Mouse (Mus musculus): Measurements from ENCODE around the gene Ctnna3. TPM values are rescaled to one million over a fixed set of nuclear protein-coding genes. Genes with fewer than 3 reads are reported as not detected.

Gene Ctnna3
- polyA plus RNA-seq, 1 experiment, result not detected

DNA sequence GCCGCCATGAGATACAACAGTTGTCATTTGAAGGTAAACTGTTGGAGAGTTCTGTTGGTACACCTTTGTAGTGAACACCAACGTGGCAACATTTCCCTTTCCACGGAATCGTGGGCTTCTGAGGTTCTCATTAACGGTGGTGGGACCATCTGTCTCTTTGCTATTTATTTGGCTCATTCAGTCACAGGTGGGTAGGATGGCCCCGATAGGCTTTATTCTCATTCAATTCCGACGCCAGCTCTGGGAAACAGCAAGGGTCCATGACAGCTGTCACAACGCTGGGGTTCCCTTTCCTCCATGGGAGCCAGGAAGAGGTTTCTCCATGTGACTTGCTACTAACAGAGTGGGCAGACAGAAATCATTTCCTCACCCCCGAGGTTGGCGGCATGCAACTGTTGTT lies 612.0 kb downstream of the Ctnna3 start:
- no peaks in the 10 kb centered on the region for H3K4me1 ChIP-seq (ENCODE audit: control insufficient read depth, insufficient read depth, insufficient read length, low read length)
- H3K4me3 ChIP-seq (ENCODE audit: insufficient read depth, low read depth, low read length), result no peak overlapping the region
- no peak overlapping the region for H3K27ac ChIP-seq (replicated peaks; ENCODE audit: low read depth, low read length)

- Histone ChIP-seq H3K4me1 (ENCODE audit: control insufficient read depth, insufficient read depth, insufficient read length, low read length) (no peaks in the 10 kb centered on the region), H3K4me3 (ENCODE audit: insufficient read depth, low read depth, low read length) (no peak overlapping the region), H3K27ac (replicated peaks; ENCODE audit: low read depth, low read length) (no peak overlapping the region)
Observed at GRCm38 (mm10) chr10:64049151-64049550, 619.3 kb downstream of the Ctnna3 start.

DNA sequence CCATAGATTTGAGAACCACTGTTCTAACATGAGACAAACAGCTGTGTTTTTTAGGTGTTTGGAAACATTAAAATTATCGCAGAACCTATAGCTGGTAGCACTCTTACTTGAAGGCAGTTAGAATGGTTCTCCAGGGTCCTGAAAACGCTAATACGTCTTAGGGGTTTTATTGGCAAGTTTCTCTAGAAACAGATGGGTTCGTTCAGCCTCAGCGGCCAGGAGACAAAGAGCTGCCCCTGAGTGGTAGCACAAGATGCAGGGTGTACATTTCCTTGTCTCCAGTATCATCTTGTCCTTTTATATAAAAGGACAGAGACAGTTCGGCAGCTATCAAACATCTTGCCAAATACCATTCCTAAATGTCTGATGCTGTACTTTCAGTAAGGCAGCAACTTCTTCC lies 620.0 kb downstream of the Ctnna3 start:
- no peaks in the 10 kb centered on the region for H3K4me1 ChIP-seq (ENCODE audit: control insufficient read depth, insufficient read depth, insufficient read length, low read length)
- no peak overlapping the region for H3K4me3 ChIP-seq (ENCODE audit: insufficient read depth, low read depth, low read length)
- H3K27ac ChIP-seq (replicated peaks; ENCODE audit: low read depth, low read length), result no peak overlapping the region

DNA sequence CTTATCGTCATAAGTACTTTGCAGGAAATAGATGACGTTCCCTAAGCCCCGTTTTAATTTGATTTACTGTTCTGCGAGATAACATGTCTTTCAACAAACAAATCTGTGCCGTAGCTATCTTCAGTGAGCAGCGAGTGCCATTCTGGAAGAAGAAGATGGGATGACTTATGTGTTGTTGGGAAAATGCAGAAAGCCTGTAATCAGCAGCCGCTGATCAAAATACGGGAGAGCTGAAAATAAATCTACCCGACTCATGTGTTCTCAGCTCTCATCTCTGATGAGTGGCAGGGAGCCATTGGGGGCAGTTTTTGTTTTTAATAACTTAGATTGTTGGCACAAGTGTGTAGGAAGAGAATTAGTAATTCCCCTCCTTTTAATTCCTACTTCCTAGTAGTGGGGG lies 633.8 kb downstream of the Ctnna3 start:
- Histone ChIP-seq H3K4me3 (ENCODE audit: insufficient read depth, low read depth, low read length) (no peak overlapping the region), H3K27ac (replicated peaks; ENCODE audit: low read depth, low read length) (no peak overlapping the region), H3K4me1 (ENCODE audit: control insufficient read depth, insufficient read depth, insufficient read length, low read length) (no peaks in the 10 kb centered on the region)

GRCm38 (mm10) chr10:64075944-64076343 lies 646.0 kb downstream of the Ctnna3 start:
- Histone ChIP-seq H3K27ac (replicated peaks; ENCODE audit: low read depth, low read length) (no peak overlapping the region), H3K4me1 (ENCODE audit: control insufficient read depth, insufficient read depth, insufficient read length, low read length) (no peaks in the 10 kb centered on the region)

GRCm38 (mm10) chr10:64076410-64077052 lies 646.6 kb downstream of the Ctnna3 start:
- Histone ChIP-seq H3K27ac (replicated peaks; ENCODE audit: low read depth, low read length) (no peak overlapping the region), H3K4me1 (ENCODE audit: control insufficient read depth, insufficient read depth, insufficient read length, low read length) (no peaks in the 10 kb centered on the region), H3K4me3 (ENCODE audit: insufficient read depth, low read depth, low read length) (no peak overlapping the region)

More at GRCm38 (mm10) chr10:64075944-64076343, 646.0 kb downstream of the Ctnna3 start:
- H3K4me3 ChIP-seq (ENCODE audit: insufficient read depth, low read depth, low read length), result no peak overlapping the region

DNA sequence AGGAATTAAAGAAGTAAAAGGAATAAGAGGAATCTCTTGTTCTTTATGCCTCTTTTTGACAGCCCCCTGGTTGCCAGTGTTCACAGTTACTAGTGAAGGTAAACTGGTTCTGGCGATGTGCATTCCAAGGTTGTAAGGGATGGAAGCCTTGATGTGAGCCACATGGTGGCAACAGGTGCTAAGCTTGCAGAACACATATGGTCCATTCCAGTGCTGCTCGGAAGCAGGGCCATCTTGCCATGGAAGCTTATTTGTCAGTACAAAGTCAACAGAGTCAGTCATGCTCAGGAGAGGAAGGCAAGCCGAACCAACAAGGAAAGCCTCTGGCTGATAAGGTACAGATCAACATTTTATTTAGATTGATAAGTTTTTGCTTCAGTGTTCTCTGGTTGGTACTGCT lies 652.4 kb downstream of the Ctnna3 start:
- Histone ChIP-seq H3K4me1 (ENCODE audit: control insufficient read depth, insufficient read depth, insufficient read length, low read length) (no peaks in the 10 kb centered on the region), H3K4me3 (ENCODE audit: insufficient read depth, low read depth, low read length) (no peak overlapping the region), H3K27ac (replicated peaks; ENCODE audit: low read depth, low read length) (no peak overlapping the region)

DNA sequence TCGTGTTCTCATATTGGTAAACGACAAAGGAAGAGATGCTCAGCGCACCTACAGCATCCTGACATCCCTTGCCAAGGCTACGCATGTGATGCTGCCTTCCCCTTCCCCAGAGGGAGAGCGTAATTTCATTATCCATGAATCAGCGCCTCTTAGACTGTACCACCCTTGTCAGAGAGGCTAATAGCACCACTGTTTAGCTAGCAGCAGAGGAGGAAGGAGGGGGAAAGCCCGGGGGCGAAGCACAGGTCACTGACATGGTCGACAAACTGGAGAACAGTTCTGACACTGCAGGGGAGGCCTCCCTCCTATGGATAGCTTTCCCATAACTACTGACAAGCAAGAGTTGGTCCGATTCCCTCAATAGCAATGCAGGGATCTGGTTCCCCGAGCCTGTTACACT lies 653.9 kb downstream of the Ctnna3 start:
- Histone ChIP-seq H3K27ac (replicated peaks; ENCODE audit: low read depth, low read length) (no peak overlapping the region), H3K4me3 (ENCODE audit: insufficient read depth, low read depth, low read length) (no peak overlapping the region), H3K4me1 (ENCODE audit: control insufficient read depth, insufficient read depth, insufficient read length, low read length) (no peaks in the 10 kb centered on the region)

- no peaks in the 10 kb centered on the region for H3K4me1 ChIP-seq (ENCODE audit: control insufficient read depth, insufficient read depth, insufficient read length, low read length)
- no peak overlapping the region for H3K4me3 ChIP-seq (ENCODE audit: insufficient read depth, low read depth, low read length)
- H3K27ac ChIP-seq (replicated peaks; ENCODE audit: low read depth, low read length), result no peak overlapping the region
Observed at GRCm38 (mm10) chr10:64084465-64084864, 654.6 kb downstream of the Ctnna3 start.

- no peak overlapping the region for H3K27ac ChIP-seq (replicated peaks; ENCODE audit: low read depth, low read length)
- no peaks in the 10 kb centered on the region for H3K4me1 ChIP-seq (ENCODE audit: control insufficient read depth, insufficient read depth, insufficient read length, low read length)
- H3K4me3 ChIP-seq (ENCODE audit: insufficient read depth, low read depth, low read length), result no peak overlapping the region
Observed at GRCm38 (mm10) chr10:64086183-64086566, 656.3 kb downstream of the Ctnna3 start.

- no peak overlapping the region for H3K4me3 ChIP-seq (ENCODE audit: insufficient read depth, low read depth, low read length)
Observed at GRCm38 (mm10) chr10:64086567-64087391, 656.9 kb downstream of the Ctnna3 start.

GRCm38 (mm10) chr10:64087521-64087920 lies 657.6 kb downstream of the Ctnna3 start:
- H3K4me3 ChIP-seq (ENCODE audit: insufficient read depth, low read depth, low read length), result no peak overlapping the region
- no peaks in the 10 kb centered on the region for H3K4me1 ChIP-seq (ENCODE audit: control insufficient read depth, insufficient read depth, insufficient read length, low read length)
- no peak overlapping the region for H3K27ac ChIP-seq (replicated peaks; ENCODE audit: low read depth, low read length)

More at GRCm38 (mm10) chr10:64086567-64087391, 656.9 kb downstream of the Ctnna3 start:
- Histone ChIP-seq H3K4me1 (ENCODE audit: control insufficient read depth, insufficient read depth, insufficient read length, low read length) (no peaks in the 10 kb centered on the region), H3K27ac (replicated peaks; ENCODE audit: low read depth, low read length) (no peak overlapping the region)

GRCm38 (mm10) chr10:64087936-64088773 lies 658.3 kb downstream of the Ctnna3 start:
- H3K4me3 ChIP-seq (ENCODE audit: insufficient read depth, low read depth, low read length), result no peak overlapping the region

DNA sequence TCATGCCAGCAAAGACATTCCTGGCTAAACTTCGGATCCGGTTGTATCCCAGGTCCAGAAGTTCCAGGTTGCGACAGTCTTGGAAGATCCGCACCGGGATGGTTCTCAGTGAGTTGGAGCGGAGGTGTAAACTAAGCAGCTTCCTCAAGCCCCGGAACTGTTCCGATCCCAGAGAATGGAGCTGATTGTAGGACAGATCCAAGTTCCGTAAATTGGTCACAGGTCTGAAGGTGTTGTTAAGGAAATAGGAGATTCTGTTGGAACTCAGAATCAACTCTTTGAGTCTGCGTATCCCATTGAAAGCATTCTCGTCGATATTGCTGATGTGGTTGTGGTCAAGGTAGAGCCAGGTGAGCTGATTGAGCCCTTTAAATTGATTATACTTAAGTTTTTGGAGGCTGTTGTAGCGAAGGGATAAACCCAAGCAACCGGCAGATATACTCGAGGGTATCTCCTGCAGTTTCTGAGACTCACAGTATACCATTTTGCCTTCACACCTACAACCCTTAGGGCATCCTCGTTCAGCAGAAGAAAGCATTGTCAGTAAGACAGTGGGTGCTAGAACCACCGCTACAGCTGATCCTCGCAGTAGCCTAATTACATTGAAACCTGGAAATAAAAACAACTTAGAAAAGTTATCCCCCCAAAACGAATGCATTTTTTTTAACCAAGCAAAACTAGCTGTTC lies 659.0 kb downstream of the Ctnna3 start:
- Histone ChIP-seq H3K4me1 (ENCODE audit: control insufficient read depth, insufficient read depth, insufficient read length, low read length) (no peaks in the 10 kb centered on the region), H3K27ac (replicated peaks; ENCODE audit: low read depth, low read length) (no peak overlapping the region), H3K4me3 (ENCODE audit: insufficient read depth, low read depth, low read length) (no peak overlapping the region)

More at GRCm38 (mm10) chr10:64087936-64088773, 658.3 kb downstream of the Ctnna3 start:
- Histone ChIP-seq H3K27ac (replicated peaks; ENCODE audit: low read depth, low read length) (no peak overlapping the region), H3K4me1 (ENCODE audit: control insufficient read depth, insufficient read depth, insufficient read length, low read length) (no peaks in the 10 kb centered on the region)

All from brown adipose tissue, adult 24 weeks (tissue).